Mouse (Mus musculus): ENCODE results near the gene Tmc3. TPM values are rescaled to one million over a fixed set of nuclear protein-coding genes. Genes with fewer than 3 reads are reported as not detected.

Gene Tmc3
- total RNA-seq, 2 experiments from 2014 or later = not detected

GRCm38 (mm10) chr7:83666087-83666595, 81.4 kb downstream of the Tmc3 start:
- ATAC-seq (ENCODE audit: poor library complexity, severe bottlenecking) = no peak

GRCm38 (mm10) chr7:83667936-83668645, 83.4 kb downstream of the Tmc3 start:
- peak; percentile 74 for ATAC-seq (ENCODE audit: poor library complexity, severe bottlenecking)

GRCm38 (mm10) chr7:83668724-83669123, 84.0 kb downstream of the Tmc3 start:
- ATAC-seq (ENCODE audit: poor library complexity, severe bottlenecking) = peak; percentile 53

GRCm38 (mm10) chr7:83671573-83671972, 86.8 kb downstream of the Tmc3 start:
- no peak for ATAC-seq (ENCODE audit: poor library complexity, severe bottlenecking)

Other genes starting within 250 kb of the Tmc3 start
- gene Stard5, start 47.0 kb downstream of the Tmc3 start, total RNA-seq (2015) = 14.5 and 16.4 TPM in 2 replicates
- gene Stard5, start 47.0 kb downstream of the Tmc3 start, total RNA-seq (2017) = 15.0 and 17.3 TPM in 2 replicates
- gene Il16, start 160.8 kb downstream of the Tmc3 start, total RNA-seq (2015) = 38.8 and 42.2 TPM in 2 replicates
- gene Il16, start 160.8 kb downstream of the Tmc3 start, total RNA-seq (2017) = 128 TPM in 2 replicates
- not detected in 2 replicates for gene Cfap161, start 210.0 kb downstream of the Tmc3 start, total RNA-seq (2015)
- gene Cfap161, start 210.0 kb downstream of the Tmc3 start, total RNA-seq (2017) = not detected in 2 replicates

Data from megakaryocyte, adult 5-6 weeks (primary cell).